Mouse (Mus musculus) MEL (cell line): ENCODE data around the gene Pgs1.

Source experiments
- MAX ChIP-seq: IDR thresholded peaks from 2 replicates; pipeline ENCODE4 v1.6.1; 2011; ENCODE audit warnings: low read length, improper control_type of control experiment
- MAZ ChIP-seq: IDR thresholded peaks from 2 replicates; pipeline ENCODE4 v1.6.1; 2012; ENCODE audit warnings: low read depth, mild to moderate bottlenecking, inconsistent platforms, low read length, improper control_type of control experiment

DNA sequence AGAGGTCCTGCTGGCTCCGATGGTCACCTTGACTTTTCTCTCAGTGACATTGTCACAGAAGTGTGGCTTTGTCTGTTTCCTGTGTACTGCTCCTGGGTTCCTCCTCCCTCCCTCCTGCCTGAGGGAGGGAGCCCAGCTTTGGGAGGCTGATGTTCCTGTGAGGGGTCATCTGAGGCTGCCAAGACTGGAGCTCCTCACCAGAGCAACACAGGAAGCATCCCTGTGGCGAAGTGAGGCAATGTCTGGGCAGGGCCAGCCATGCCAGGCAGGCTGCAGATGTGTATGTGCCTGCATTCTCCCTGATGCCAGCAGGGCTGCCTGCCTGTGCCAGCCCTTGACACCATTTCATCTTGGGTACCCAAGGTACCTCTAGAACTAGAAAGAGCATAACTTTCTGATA lies 32.0 kb upstream of the Pgs1 start:
- TF ChIP-seq MAZ (no peak), MAX (no peak)
